Mouse (Mus musculus): Measurements from ENCODE around the gene Acss2.

GRCm38 (mm10) chr2:155569223-155569807, 51.6 kb downstream of the Acss2 start:
- TF ChIP-seq CTCF (IDR thresholded peaks at IDR 0.05; ENCODE audit: control insufficient read depth, insufficient read depth, insufficient replicate concordance, low read depth, low read length) (no peak), POLR2A (IDR thresholded peaks at IDR 0.05; ENCODE audit: control insufficient read depth, low read depth, low read length) (no peak)
